Mouse (Mus musculus): Measurements from ENCODE around the gene Kntc1. TPM values are rescaled to one million over a fixed set of nuclear protein-coding genes. Genes with fewer than 3 reads are reported as not detected.
"Not testable (repeated sequence)": the region's sequence is repeated elsewhere in the genome, so short reads cannot be mapped to it uniquely, and the experiment has no call there.

Kntc1 gene
- 1 to 10 TPM; 5.5 to 8.9 TPM for polyA plus RNA-seq (2017; shearing (Covaris generic))

GRCm38 (mm10) chr5:123749065-123750064 lies at the start of gene Kntc1, which contains the start of gene Rsrc2:
Gene Kntc1 (plus strand): TSS chr5:123749716.
Gene Rsrc2 (minus strand): TSS chr5:123749414.
- ATAC-seq = peak; percentile 97

GRCm38 (mm10) chr5:123700625-123701024 lies 48.9 kb upstream of the Kntc1 start:
- ATAC-seq = no peak

GRCm38 (mm10) chr5:123708598-123708997 lies 40.9 kb upstream of the Kntc1 start:
- ATAC-seq = no peak

GRCm38 (mm10) chr5:123709571-123709970 lies 39.9 kb upstream of the Kntc1 start:
- no peak for ATAC-seq

GRCm38 (mm10) chr5:123713782-123714181 lies 35.7 kb upstream of the Kntc1 start:
- no peak for ATAC-seq

- no peak for ATAC-seq
These were observed 34.9 kb upstream of the Kntc1 start for GRCm38 (mm10) chr5:123714622-123715021.

- ATAC-seq = peak; percentile 98
These were observed 28.9 kb upstream of the Kntc1 start, which contains the start of gene Zcchc8 for GRCm38 (mm10) chr5:123720328-123721311. Gene Zcchc8 (minus strand): TSS chr5:123721100.

GRCm38 (mm10) chr5:123723816-123724215 lies 25.7 kb upstream of the Kntc1 start:
- ATAC-seq = not testable (repeated sequence)

GRCm38 (mm10) chr5:123730981-123731380 lies 18.5 kb upstream of the Kntc1 start:
- ATAC-seq = no peak

- ATAC-seq = no peak
These were observed 5.2 kb upstream of the Kntc1 start for GRCm38 (mm10) chr5:123744358-123744757.

GRCm38 (mm10) chr5:123746253-123746652 lies 3.3 kb upstream of the Kntc1 start:
- no peak for ATAC-seq

- ATAC-seq = no peak
These were observed 1.9 kb upstream of the Kntc1 start for GRCm38 (mm10) chr5:123747604-123748003.

GRCm38 (mm10) chr5:123748339-123749064 lies 1.0 kb upstream of the Kntc1 start:
- no peak for ATAC-seq

GRCm38 (mm10) chr5:123765506-123765905 lies 16.0 kb downstream of the Kntc1 start:
- ATAC-seq = no peak

- ATAC-seq = not testable (repeated sequence)
These were observed 16.9 kb downstream of the Kntc1 start for GRCm38 (mm10) chr5:123766455-123766854.

GRCm38 (mm10) chr5:123773441-123773840 lies 23.9 kb downstream of the Kntc1 start:
- ATAC-seq = no peak

- ATAC-seq = no peak
These were observed 31.2 kb downstream of the Kntc1 start for GRCm38 (mm10) chr5:123780716-123781115.

GRCm38 (mm10) chr5:123781864-123782263 lies 32.3 kb downstream of the Kntc1 start:
- ATAC-seq = peak; percentile 69

- ATAC-seq = no peak
These were observed 39.5 kb downstream of the Kntc1 start for GRCm38 (mm10) chr5:123788976-123789375.

- no peak for ATAC-seq
These were observed 43.6 kb downstream of the Kntc1 start for GRCm38 (mm10) chr5:123793081-123793480.

GRCm38 (mm10) chr5:123806334-123806733 lies 56.8 kb downstream of the Kntc1 start:
- no peak for ATAC-seq

GRCm38 (mm10) chr5:123808541-123808940 lies 59.0 kb downstream of the Kntc1 start:
- no peak for ATAC-seq

Data from activated CD4-positive, CD25-positive, alpha-beta regulatory T cell, adult 4 months (primary cell).